Comparison of ENCODE assay signal across 20 mouse cellular contexts in genomic region chr2:76058661-76059467, GRCm38 (mm10).
DNase-seq lines count a peak whose midpoint lies in the region; ATAC-seq lines count a peak whose summit lies in the region.
"Had no signal": no experiment of that assay in that cellular context is flagged by ENCODE, and none has a peak within 500 bp of the region (broad histone marks: within the 10 kb centered on the region; RNA-seq: fewer than 3 reads in every experiment).

No protein-coding gene starts in this region.

- no peak for DNase-seq in hindbrain, embryonic 14.5 days (ENCODE audit: low spot score)
- no peak for DNase-seq in midbrain, embryonic 11.5 days (ENCODE audit: low spot score, missing footprints)
- DNase-seq in limb, embryonic 10.5 days (ENCODE audit: low spot score) = peak; percentile 33
- no peak for DNase-seq in right cerebral cortex, postnatal 25 days
- DNase-seq in spleen, postnatal 36 days (ENCODE audit: low spot score in 2 of 2) = no peak
- DNase-seq: cerebellum, adult 18-20 months; cerebellum, postnatal 25 days; gastrocnemius, adult 2 months; heart, postnatal 10 days; kidney, adult 11 months; kidney, postnatal 14 days; left cerebral cortex, postnatal 4 days; midbrain, embryonic 14.5 days had no signal

- no peaks in the 10 kb centered on the region for H3K9me3 ChIP-seq in hindbrain, embryonic 12.5 days (replicated peaks)
- no peaks in the 10 kb centered on the region for H3K9me3 ChIP-seq in hindbrain, embryonic 14.5 days (ENCODE audit: control insufficient read depth, low read length)
- H3K9me3 ChIP-seq in midbrain, embryonic 11.5 days (ENCODE audit: control insufficient read depth, low read length) = no peaks in the 10 kb centered on the region
- no peaks in the 10 kb centered on the region for H3K9me3 ChIP-seq in midbrain, embryonic 16.5 days (replicated peaks; ENCODE audit: control insufficient read depth, low read length, poor library complexity, severe bottlenecking)
- H3K9me3 ChIP-seq in limb, embryonic 10.5 days (replicated peaks) = no peaks in the 10 kb centered on the region
- H3K9me3 ChIP-seq: embryonic facial prominence, embryonic 12.5 days; heart, embryonic 10.5 days had no signal

- no peaks in the 10 kb centered on the region for H3K27me3 ChIP-seq in hindbrain, embryonic 12.5 days
- no peaks in the 10 kb centered on the region for H3K27me3 ChIP-seq in hindbrain, embryonic 14.5 days (ENCODE audit: control insufficient read depth, insufficient read depth, low read length)
- no peaks in the 10 kb centered on the region for H3K27me3 ChIP-seq in midbrain, embryonic 11.5 days (ENCODE audit: control insufficient read depth, insufficient read depth, low read length)
- H3K27me3 ChIP-seq in midbrain, embryonic 16.5 days (ENCODE audit: control insufficient read depth, insufficient read depth, low read depth, low read length) = no peaks in the 10 kb centered on the region; the same call in 1 of the 2 replicates
- H3K27me3 ChIP-seq in limb, embryonic 10.5 days (ENCODE audit: low read depth, poor library complexity, severe bottlenecking) = no peaks in the 10 kb centered on the region
- H3K27me3 ChIP-seq: embryonic facial prominence, embryonic 12.5 days had no signal

- no peaks in the 10 kb centered on the region for H3K36me3 ChIP-seq in hindbrain, embryonic 12.5 days
- no peaks in the 10 kb centered on the region for H3K36me3 ChIP-seq in hindbrain, embryonic 14.5 days (replicated peaks; ENCODE audit: control insufficient read depth, insufficient read depth)
- no peaks in the 10 kb centered on the region for H3K36me3 ChIP-seq in midbrain, embryonic 11.5 days (ENCODE audit: control insufficient read depth, insufficient read depth, low read length)
- no peaks in the 10 kb centered on the region for H3K36me3 ChIP-seq in midbrain, embryonic 16.5 days (ENCODE audit: control insufficient read depth, insufficient read depth, low read length)
- H3K36me3 ChIP-seq in limb, embryonic 10.5 days = no peaks in the 10 kb centered on the region
- H3K36me3 ChIP-seq: embryonic facial prominence, embryonic 12.5 days; heart, embryonic 10.5 days had no signal

- peaks cover 14% of the 10 kb centered on the region for H3K4me1 ChIP-seq in hindbrain, embryonic 12.5 days
- H3K4me1 ChIP-seq in hindbrain, embryonic 14.5 days (replicated peaks; ENCODE audit: control insufficient read depth, insufficient read depth, low read length) = peaks cover 9% of the 10 kb centered on the region
- peaks cover 10% of the 10 kb centered on the region for H3K4me1 ChIP-seq in midbrain, embryonic 11.5 days (ENCODE audit: control insufficient read depth, insufficient read depth, low read length)
- H3K4me1 ChIP-seq in midbrain, embryonic 16.5 days (ENCODE audit: control insufficient read depth, insufficient read depth, low read length) = no peaks in the 10 kb centered on the region
- peaks cover 51% of the 10 kb centered on the region for H3K4me1 ChIP-seq in limb, embryonic 10.5 days

- ATAC-seq in hindbrain, embryonic 12.5 days (ENCODE audit: low FRiP score) = no peak
- no peak for ATAC-seq in hindbrain, embryonic 14.5 days (ENCODE audit: low FRiP score)
- ATAC-seq in midbrain, embryonic 11.5 days (ENCODE audit: low FRiP score) = 0 out of 2 replicates have a peak, but pooled peaks have one; percentile 22
- no peak for ATAC-seq in midbrain, embryonic 16.5 days

- no peak overlapping the region for H3K4me2 ChIP-seq in hindbrain, embryonic 12.5 days (replicated peaks)
- H3K4me2 ChIP-seq in hindbrain, embryonic 14.5 days (replicated peaks) = no peak overlapping the region
- H3K4me2 ChIP-seq in midbrain, embryonic 11.5 days = no peak overlapping the region
- H3K4me2 ChIP-seq in midbrain, embryonic 16.5 days (ENCODE audit: low read length) = no peak overlapping the region
- H3K4me2 ChIP-seq: embryonic facial prominence, embryonic 12.5 days had no signal

- 33% methylated on average over 13 of the region's 13 CpGs for WGBS in hindbrain, embryonic 12.5 days
- WGBS in hindbrain, embryonic 14.5 days = 28% methylated on average over 13 of the region's 13 CpGs
- WGBS in midbrain, embryonic 11.5 days = 48% methylated on average over 13 of the region's 13 CpGs
- 43% methylated on average over 13 of the region's 13 CpGs for WGBS in midbrain, embryonic 16.5 days
- 62% methylated on average over 13 of the region's 13 CpGs for WGBS in limb, embryonic 10.5 days

- H3K9ac ChIP-seq in hindbrain, embryonic 12.5 days = no peak overlapping the region
- H3K9ac ChIP-seq in hindbrain, embryonic 14.5 days = no peak overlapping the region
- no peak overlapping the region for H3K9ac ChIP-seq in midbrain, embryonic 11.5 days (ENCODE audit: low read length)
- no peak overlapping the region for H3K9ac ChIP-seq in midbrain, embryonic 16.5 days (ENCODE audit: low read depth, low read length)
- H3K9ac ChIP-seq: embryonic facial prominence, embryonic 12.5 days; liver, embryonic 14.5 days had no signal

- peak overlapping the region; percentile 17; the same call in 1 of the 2 replicates for H3K27ac ChIP-seq in hindbrain, embryonic 12.5 days
- H3K27ac ChIP-seq in hindbrain, embryonic 14.5 days = no peak overlapping the region
- no peak overlapping the region for H3K27ac ChIP-seq in midbrain, embryonic 11.5 days (ENCODE audit: low read depth, low read length)
- H3K27ac ChIP-seq in midbrain, embryonic 16.5 days (ENCODE audit: low read length) = no peak overlapping the region
- H3K27ac ChIP-seq in limb, embryonic 10.5 days = peak overlapping the region; percentile 83
- H3K27ac ChIP-seq: embryonic facial prominence, embryonic 12.5 days; gastrocnemius, adult 2 months; heart, embryonic 10.5 days; layer of hippocampus, adult 2 months; liver, embryonic 14.5 days had no signal

- H3K4me3 ChIP-seq in hindbrain, embryonic 12.5 days = no peak overlapping the region
- no peak overlapping the region for H3K4me3 ChIP-seq in hindbrain, embryonic 14.5 days (replicated peaks; ENCODE audit: low read length)
- H3K4me3 ChIP-seq in midbrain, embryonic 11.5 days (ENCODE audit: low read depth, low read length) = no peak overlapping the region
- no peak overlapping the region for H3K4me3 ChIP-seq in midbrain, embryonic 16.5 days (ENCODE audit: low read depth, low read length)
- H3K4me3 ChIP-seq in limb, embryonic 10.5 days = no peak overlapping the region
- H3K4me3 ChIP-seq: embryonic facial prominence, embryonic 12.5 days; erythroblast, embryonic 14.5 days; gastrocnemius, adult 2 months; heart, embryonic 10.5 days; layer of hippocampus, adult 2 months had no signal

Comparison
In these comparisons a context has a peak if more than half of its experiments do, and no peak if none do; other contexts are left out.
1. H3K27ac ChIP-seq: peak in hindbrain, embryonic 12.5 days (single experiment) and limb, embryonic 10.5 days (single experiment); none in hindbrain, embryonic 14.5 days (single experiment), midbrain, embryonic 11.5 days (single experiment) and midbrain, embryonic 16.5 days (single experiment).